Mouse (Mus musculus): ENCODE results near the gene Gm10471.
"Not testable (repeated sequence)": the region's sequence is repeated elsewhere in the genome, so short reads cannot be mapped to it uniquely, and the experiment has no call there.

The Gm10471 gene

GRCm38 (mm10) chr5:26089191-26089590 is at the start of gene Gm10471:
Gene Gm10471 (minus strand): TSS chr5:26089291.
- not testable (repeated sequence) for ATAC-seq (ENCODE audit: low TSS enrichment)

- ATAC-seq (ENCODE audit: low TSS enrichment) = not testable (repeated sequence)
Observed at GRCm38 (mm10) chr5:26121321-26121720, 32.2 kb upstream of the Gm10471 start, which contains the start of gene Gm10220. Gene Gm10220 (minus strand): TSS chr5:26121421.

- not testable (repeated sequence) for ATAC-seq (ENCODE audit: low TSS enrichment)
Observed at GRCm38 (mm10) chr5:26105262-26105661, 16.2 kb upstream of the Gm10471 start, which contains the start of gene 5031410I06Rik. Gene 5031410I06Rik (minus strand): TSS chr5:26105362.

- not testable (repeated sequence) for ATAC-seq (ENCODE audit: low TSS enrichment)
Observed at GRCm38 (mm10) chr5:26079023-26079422, 10.1 kb downstream of the Gm10471 start.

- ATAC-seq (ENCODE audit: low TSS enrichment) = no peak
Observed at GRCm38 (mm10) chr5:26070716-26071115, 18.4 kb downstream of the Gm10471 start.

GRCm38 (mm10) chr5:26058481-26058880 is 30.6 kb downstream of the Gm10471 start, which contains the start of gene Gm7347:
Gene Gm7347 (minus strand): TSS chr5:26058581.
- ATAC-seq (ENCODE audit: low TSS enrichment) = not testable (repeated sequence)

- not testable (repeated sequence) for ATAC-seq (ENCODE audit: low TSS enrichment)
Observed at GRCm38 (mm10) chr5:26039458-26039857, 49.6 kb downstream of the Gm10471 start, which contains the start of gene Speer4a. Gene Speer4a (minus strand): TSS chr5:26039558.
